Mouse (Mus musculus): ENCODE data around the gene Gm20388.
A peak's percentile ranks its signal among the peaks of the same experiment; 100 is the strongest.

The Gm20388 gene

GRCm38 (mm10) chr8:120120951-120121350 is 210.3 kb downstream of the Gm20388 start:
- DNase-seq (ENCODE audit: low spot score) = no peak

- DNase-seq (ENCODE audit: low spot score) = no peak
Observed at GRCm38 (mm10) chr8:120124261-120124660, 213.6 kb downstream of the Gm20388 start.

GRCm38 (mm10) chr8:120124836-120125389 is 214.3 kb downstream of the Gm20388 start:
- DNase-seq (ENCODE audit: low spot score) = peak; percentile 26

GRCm38 (mm10) chr8:120126357-120127161 is 215.9 kb downstream of the Gm20388 start:
- no peak for DNase-seq (ENCODE audit: low spot score)

GRCm38 (mm10) chr8:120129547-120129946 is 218.9 kb downstream of the Gm20388 start:
- no peak for DNase-seq (ENCODE audit: low spot score)

GRCm38 (mm10) chr8:120131158-120131557 is 220.5 kb downstream of the Gm20388 start:
- no peak for DNase-seq (ENCODE audit: low spot score)

- no peak for DNase-seq (ENCODE audit: low spot score)
Observed at GRCm38 (mm10) chr8:120133169-120133568, 222.5 kb downstream of the Gm20388 start.

- no peak for DNase-seq (ENCODE audit: low spot score)
Observed at GRCm38 (mm10) chr8:120135687-120136086, 225.0 kb downstream of the Gm20388 start.

- no peak for DNase-seq (ENCODE audit: low spot score)
Observed at GRCm38 (mm10) chr8:120136618-120137017, 226.0 kb downstream of the Gm20388 start.

GRCm38 (mm10) chr8:120138958-120139357 is 228.3 kb downstream of the Gm20388 start:
- DNase-seq (ENCODE audit: low spot score) = no peak

- no peak for DNase-seq (ENCODE audit: low spot score)
Observed at GRCm38 (mm10) chr8:120140769-120141168, 230.1 kb downstream of the Gm20388 start.

- no peak for DNase-seq (ENCODE audit: low spot score)
Observed at GRCm38 (mm10) chr8:120143911-120144651, 233.4 kb downstream of the Gm20388 start.

- no peak for DNase-seq (ENCODE audit: low spot score)
Observed at GRCm38 (mm10) chr8:120144652-120145301, 234.1 kb downstream of the Gm20388 start.

GRCm38 (mm10) chr8:120146051-120146450 is 235.4 kb downstream of the Gm20388 start:
- no peak for DNase-seq (ENCODE audit: low spot score)

GRCm38 (mm10) chr8:120150028-120150427 is 239.4 kb downstream of the Gm20388 start:
- DNase-seq (ENCODE audit: low spot score) = no peak

GRCm38 (mm10) chr8:120151151-120151550 is 240.5 kb downstream of the Gm20388 start:
- DNase-seq (ENCODE audit: low spot score) = peak; percentile 35

GRCm38 (mm10) chr8:120152636-120153035 is 242.0 kb downstream of the Gm20388 start:
- DNase-seq (ENCODE audit: low spot score) = no peak

- no peak for DNase-seq (ENCODE audit: low spot score)
Observed at GRCm38 (mm10) chr8:120160366-120160765, 249.7 kb downstream of the Gm20388 start.

GRCm38 (mm10) chr8:120161658-120162403 is 251.2 kb downstream of the Gm20388 start:
- peak; percentile 55 for DNase-seq (ENCODE audit: low spot score)

GRCm38 (mm10) chr8:120162404-120162752 is 251.7 kb downstream of the Gm20388 start:
- no peak for DNase-seq (ENCODE audit: low spot score)

GRCm38 (mm10) chr8:120163376-120163775 is 252.7 kb downstream of the Gm20388 start:
- DNase-seq (ENCODE audit: low spot score) = no peak

- DNase-seq (ENCODE audit: low spot score) = no peak
Observed at GRCm38 (mm10) chr8:120164026-120164425, 253.4 kb downstream of the Gm20388 start.

Data from retina, embryonic 14.5 days (tissue).